Mouse (Mus musculus): ENCODE data around the gene Btbd1.
A peak's percentile ranks its signal among the peaks of the same experiment; 100 is the strongest.
"Not testable (repeated sequence)": the region's sequence is repeated elsewhere in the genome, so short reads cannot be mapped to it uniquely, and the experiment has no call there.

Gene Btbd1

DNA sequence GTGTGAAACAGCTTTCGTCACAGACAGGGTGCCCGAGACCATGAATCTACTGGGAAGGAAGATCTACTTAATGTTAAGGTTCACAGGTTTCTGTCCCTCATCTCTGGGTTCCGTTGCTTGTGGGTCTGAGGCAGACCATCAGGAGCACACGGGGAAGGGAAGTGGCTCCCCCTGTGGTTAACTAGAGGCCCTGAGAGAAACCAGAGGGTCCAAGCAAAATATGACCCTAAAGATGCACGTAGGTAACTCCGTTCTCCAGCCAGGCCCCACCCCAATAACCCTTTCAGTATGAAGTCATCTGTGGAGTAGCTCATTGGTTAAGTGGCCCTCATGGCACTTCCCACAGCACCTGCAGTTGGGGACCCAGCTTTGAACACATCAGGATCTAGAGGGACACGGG is 20.4 kb upstream of the Btbd1 start:
- no peak for DNase-seq (ENCODE audit: low spot score)

DNA sequence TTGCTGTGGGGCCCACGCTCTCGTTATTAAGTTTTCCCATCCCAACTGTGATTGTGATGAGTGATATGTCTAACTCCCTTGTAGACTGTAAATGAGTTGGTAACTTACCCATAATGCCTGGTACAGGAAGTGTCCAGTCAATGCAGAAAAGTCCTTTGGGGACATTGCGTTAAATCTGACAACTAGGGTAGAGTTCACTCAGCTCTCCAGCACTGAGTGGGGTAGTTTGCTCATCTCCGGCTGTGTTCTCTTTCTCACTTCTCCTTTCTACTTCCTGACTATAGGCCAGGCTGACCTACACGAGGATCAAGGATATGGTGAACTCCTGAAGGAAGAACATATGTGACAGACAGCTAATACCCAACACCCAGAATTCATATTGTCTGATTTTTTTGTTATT is 20.0 kb upstream of the Btbd1 start:
- DNase-seq (ENCODE audit: low spot score): no peak

DNA sequence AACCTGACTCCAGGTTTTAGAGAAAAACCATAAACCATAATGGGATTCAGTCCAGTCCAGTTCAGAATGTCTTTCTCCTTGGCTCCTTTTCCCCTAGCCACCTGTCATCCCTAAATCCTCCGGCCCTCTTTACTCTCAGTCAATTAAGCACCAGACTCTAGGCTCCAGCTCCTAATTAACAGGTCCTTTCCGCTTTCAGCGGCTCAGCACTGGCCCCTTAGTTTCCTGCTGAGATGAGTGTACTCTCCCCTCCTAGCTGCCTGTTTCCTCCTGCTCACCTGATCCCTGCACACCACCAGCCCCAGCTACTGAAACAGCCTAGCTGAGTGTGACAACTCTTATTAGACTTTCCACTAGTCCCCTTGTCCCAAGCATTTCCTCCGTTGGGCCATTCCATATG is 18.5 kb upstream of the Btbd1 start:
- DNase-seq (ENCODE audit: low spot score): no peak

DNA sequence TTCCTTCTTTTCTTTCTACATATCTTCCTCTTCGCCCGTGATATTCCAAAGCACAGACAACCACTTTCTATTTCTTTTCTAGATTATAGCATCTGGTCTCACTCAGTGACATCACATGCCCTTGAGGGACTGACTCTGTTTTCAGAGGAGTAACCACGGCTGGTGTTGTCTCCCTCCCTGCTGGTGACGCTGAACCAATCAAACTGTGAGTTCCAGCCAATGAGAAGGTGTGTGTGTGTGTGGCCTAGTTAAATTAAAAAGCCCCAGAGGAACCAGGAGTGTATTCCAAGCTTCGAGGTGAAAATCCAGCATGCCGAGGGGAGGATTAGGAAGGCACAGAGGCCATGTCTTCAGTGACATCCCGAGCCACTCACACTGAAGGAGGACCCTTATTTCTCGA is 17.8 kb upstream of the Btbd1 start:
- DNase-seq (ENCODE audit: low spot score): no peak

DNA sequence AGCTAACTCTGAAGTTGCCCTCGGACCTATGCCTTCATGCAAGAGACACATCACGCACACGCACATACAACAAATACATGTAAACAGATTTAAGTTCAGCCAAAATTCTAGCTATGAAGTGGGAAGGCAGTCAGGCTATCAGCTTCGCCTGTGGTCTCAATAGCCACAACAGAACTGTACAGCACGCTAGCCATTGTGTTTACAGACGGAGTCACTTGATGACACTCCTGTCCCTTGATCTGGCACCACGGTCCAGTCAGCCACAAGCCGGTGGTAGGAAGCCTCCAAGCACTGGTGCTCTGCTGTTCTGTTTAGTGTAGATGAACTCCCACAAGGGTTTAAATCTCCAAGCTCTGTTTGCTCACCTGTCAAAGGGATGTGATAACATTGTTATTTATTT is 16.8 kb upstream of the Btbd1 start:
- DNase-seq (ENCODE audit: low spot score): no peak

DNA sequence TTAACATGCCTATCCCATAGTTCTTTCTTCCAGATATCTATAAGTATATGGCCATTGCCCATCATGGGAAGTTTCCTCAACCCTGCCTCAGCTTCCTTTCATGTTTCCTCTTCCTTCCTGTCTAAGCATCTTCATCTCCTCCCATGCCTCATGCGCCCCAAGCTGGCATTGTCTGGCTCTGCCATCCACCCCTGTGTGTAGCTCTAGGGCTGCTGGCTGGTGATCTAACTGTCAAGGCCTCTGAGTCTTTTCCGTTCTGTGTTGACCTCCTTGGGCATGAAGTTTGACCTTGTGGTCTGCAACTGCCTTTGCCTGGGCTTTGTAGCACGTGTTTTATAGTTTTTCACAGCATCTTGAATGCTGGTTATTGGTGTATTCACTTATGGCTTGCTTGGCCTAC is 16.1 kb upstream of the Btbd1 start:
- DNase-seq (ENCODE audit: low spot score): no peak

DNA sequence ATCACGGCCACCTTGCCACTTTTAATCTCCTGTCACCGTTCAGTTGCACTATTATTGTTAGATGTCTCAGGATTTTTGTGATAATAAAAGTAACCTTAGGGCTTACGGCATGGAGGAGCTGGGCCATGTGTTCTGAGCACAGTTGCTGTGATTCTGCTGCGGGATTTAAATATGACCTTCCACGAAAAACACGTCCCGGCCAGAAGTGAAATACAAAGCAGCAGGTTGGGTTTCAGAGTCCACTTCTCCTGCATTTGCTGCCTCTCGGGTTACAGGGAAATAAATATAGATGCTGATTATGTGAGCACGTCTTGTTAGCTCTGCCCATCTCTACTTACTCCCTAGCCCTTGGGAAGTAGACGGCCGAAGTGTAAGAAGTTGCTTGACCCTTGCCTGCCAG is 15.6 kb upstream of the Btbd1 start:
- DNase-seq (ENCODE audit: low spot score): no peak

DNA sequence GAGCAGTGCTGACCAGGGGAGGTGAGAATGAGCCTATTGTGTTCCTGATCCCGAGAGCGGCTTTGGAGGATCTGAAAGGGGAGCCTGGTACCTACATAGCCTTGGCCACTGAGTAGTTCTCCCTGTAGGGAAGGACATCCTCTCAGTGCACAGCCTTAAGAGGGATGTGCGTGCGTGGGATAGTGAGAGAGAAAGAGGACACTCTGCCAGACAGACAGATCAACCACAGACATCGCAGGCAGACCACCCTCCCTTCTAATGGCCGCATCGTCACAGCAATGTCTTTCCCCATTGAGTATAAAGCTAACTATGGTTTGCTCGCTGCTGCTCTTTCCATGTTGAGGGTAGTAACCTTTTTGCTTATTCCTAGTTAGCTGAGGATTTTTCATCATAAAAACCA is 14.7 kb upstream of the Btbd1 start:
- DNase-seq (ENCODE audit: low spot score): no peak

DNA sequence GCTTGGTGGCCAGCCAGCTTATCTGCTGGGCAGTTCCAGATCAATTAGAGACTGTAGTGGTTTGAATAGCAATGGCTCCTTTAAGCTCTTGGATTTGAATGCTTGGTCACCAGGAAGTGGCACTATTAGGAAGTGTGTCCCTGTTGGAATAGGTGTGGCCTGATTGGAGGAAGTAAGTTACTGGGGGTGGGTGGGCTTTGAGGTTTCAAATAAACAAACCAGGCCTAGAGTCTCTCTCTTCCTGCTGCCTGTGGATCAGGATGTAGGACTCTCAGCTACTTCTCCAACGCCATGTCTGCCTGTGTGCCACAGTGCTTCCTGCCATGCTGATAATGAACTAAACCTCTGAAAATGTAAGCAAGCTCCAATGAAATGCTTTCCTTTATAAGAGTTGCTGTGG is 13.8 kb upstream of the Btbd1 start:
- DNase-seq (ENCODE audit: low spot score): no peak

DNA sequence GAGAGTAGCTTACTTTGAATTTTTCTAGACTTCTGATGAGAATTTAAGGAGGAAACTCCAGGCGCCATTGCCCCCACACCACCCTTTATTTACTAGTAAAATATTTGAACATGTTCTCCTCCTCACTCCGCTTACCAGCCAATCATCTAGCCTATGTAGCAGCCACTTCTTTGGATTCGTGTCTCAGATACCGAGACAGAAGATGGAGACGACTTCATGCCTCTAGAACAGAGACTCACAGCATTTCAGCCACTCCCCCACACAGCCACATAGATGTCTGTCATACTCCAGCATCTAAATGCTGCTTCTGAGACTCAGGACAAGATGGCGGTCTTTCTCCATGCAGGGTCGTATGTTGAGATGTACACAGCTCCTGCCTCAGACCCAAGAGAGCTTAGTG is 12.9 kb upstream of the Btbd1 start:
- no peak for DNase-seq (ENCODE audit: low spot score)

DNA sequence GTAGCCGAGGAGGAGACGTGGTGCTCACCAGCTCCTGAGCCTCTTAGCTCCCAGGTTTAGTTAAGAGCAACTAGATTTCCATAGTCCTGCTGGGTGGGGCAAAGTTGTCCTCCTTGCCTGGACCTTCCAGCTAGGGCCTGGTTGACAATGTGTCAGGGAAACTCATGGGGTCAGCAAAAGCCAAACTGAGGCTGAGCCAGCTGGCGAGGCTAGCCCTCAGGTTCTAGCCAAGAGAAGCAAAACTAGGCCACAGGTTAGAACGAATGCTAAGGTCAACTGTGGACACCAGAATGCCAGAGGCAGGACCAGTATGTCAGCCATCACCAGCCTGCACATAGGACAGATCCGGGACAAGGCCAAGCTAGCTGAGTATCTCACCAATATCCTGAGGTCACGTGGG is 12.2 kb upstream of the Btbd1 start:
- DNase-seq (ENCODE audit: low spot score): no peak

DNA sequence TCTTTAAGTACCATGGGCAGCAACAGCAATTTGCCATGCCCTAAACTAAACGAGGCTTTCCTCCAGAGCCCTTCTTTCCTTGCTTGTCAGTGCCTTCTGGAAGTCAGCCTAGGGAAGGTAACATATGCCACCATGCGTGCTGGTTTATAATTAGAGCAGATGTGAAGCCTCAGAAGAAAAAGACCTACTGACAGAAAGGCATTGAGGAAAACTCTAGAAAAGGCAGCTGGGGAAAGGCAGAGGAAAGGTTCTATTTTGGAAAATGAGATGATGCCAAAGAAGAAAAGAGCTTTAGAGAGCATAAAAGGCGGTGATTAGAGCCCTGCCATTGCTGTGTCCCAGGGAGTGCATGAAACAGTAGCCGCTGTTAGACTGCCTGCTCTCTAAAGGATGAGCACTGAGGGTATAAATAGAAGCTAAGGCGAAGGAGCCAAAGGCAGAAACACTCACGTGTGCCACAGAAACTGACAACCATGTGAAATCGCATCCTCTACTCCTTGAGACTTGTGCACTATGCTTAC is 11.5 kb upstream of the Btbd1 start:
- no peak for DNase-seq (ENCODE audit: low spot score)

DNA sequence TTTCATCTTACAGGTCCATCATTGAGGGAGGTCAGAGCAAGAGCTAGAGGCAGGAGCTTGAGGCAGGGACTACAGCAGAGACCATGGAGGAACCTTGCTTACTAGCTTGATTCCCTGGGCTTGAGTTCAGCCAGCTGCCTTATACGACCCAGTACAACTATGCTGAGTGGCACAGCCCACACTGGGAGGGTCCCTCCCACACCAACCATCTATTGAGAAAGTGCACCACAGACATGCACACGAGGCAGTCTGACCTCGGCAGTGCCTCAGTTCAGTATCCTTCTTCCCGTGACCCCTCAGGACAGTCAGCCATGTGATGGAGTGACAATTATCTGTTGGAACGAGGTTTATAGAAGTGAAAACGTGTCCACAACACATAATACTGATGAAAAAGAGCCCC is 10.5 kb upstream of the Btbd1 start:
- DNase-seq (ENCODE audit: low spot score): no peak

DNA sequence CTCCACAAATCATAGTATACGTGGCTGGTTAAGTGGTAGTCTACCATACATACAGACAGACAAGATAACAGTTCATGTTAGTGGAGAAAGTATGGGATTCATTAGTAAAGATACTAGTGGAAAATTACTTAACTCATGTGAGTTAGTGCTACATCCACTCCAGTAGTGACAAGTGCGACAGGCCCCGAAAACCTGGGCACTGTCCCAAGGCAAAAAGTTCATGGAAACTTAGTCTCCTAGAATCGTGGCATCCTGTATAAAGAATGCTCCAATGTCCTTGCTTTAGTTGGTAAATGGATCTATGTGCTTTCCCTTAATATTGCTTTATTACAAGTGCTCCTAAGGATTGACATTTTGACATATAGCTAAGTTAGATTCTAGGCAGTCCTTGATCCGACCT is 8.5 kb upstream of the Btbd1 start:
- DNase-seq (ENCODE audit: low spot score): not testable (repeated sequence)

DNA sequence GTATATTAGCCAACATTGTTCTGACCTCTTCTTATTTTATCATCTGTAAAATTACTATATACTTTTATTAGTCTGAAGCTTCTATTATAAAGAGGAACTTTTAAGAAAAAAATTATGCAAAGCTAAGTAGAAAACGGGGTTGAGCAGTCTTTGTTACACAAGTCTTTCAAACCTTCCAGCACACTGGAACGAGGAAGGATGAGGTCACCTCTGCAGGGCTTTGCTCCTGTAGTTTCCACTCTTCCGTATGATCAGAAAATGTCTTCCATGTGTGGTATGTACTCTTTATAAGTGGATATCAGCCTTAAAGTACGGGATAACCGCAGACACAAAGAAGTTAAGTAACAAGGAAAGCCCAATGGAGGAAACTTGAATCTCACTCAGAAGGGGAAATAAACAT is 6.2 kb upstream of the Btbd1 start:
- no peak for DNase-seq (ENCODE audit: low spot score)

DNA sequence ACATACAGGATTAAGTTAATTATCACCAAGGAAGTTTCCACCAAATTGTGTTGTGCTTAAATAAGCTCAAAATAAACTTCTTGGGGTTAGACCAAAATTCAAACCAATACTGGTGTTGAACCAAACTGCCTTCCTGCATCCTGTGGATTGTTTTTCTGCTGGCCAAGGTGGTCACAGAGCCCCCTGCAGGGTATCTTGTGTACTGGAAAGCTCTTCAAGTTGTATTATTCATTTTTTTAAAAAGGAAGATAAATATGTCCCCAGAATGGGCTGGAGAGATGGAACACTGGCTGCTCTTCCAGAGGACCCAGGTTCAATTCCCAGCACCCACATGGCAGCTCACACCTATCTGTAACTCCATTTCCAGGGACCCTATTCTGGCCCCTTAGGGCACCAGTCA is 5.6 kb upstream of the Btbd1 start:
- no peak for DNase-seq (ENCODE audit: low spot score)

DNA sequence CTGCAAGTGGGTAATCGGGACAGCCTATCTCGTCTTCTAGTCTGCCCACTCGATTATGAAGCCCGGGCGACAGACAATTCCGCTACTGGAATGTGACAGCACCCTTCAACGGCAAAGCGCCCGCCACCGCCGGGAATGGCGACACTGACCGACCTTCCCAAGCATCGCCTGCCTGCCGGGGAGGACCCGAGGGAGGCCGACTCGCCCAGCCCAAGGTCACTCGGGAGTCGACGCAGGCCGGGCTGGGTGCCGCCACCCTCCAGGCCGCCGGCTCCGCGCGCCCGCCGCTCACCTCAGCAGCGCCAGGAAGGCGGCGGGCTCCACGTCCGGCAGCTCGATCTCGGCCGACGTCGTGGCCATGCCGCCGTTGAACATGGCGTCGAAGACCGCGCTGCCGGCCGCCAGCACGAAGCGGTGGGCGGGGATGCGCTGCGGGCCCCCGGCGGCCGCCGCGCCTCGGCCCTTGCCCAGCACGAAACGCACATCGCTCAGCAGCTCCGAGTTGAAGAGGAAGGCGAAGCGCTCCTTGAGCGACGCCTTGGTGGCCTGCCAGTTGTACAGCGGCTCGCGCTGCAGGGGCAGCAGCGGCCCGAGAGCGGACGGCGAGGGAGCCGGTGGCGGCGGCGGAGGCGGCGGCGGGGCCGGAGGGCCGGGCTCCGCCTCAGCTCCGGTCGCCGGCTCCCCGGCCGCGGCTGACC is 401 bp downstream of the Btbd1 start:
- DNase-seq (ENCODE audit: low spot score): peak; percentile 52

DNA sequence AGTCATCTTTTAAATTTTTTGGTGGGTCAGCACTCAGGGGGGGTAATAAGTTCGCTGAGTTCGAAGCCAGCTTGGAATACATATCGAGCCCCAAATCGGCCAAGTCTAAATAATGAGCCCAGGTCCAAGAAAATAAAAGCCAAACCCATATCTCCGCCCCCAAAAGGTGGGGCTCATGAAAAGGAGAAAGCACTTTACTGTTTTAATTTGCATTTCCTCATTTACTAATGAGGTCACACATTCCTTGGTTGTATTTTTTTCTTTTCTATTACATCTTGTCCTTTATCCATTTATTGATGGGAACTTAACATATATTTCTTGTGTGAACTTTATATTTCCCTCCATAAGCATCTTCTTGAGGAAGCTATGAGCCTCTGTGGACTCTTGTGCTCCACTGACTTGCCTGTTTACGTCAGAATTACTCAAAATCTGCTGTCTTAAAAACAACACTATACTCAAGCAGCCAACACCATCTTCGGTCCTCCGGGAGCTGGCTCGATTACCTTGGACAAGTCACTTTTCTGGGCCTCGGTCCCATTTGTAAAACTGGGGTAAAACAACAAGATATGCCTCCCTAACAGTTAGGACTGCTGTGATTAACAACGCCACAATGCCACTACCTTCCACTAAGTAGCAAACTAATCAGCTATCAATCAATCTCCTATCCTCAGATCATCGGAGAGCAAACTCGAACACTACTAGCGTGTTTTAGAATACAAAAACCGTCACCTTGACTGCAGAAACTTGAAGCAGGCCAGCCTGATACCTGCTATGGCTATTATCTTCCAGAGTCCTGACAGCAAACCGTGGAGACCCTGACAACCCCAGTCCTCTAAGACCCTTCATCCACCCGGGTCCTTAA is 1.2 kb downstream of the Btbd1 start:
- DNase-seq (ENCODE audit: low spot score): no peak

DNA sequence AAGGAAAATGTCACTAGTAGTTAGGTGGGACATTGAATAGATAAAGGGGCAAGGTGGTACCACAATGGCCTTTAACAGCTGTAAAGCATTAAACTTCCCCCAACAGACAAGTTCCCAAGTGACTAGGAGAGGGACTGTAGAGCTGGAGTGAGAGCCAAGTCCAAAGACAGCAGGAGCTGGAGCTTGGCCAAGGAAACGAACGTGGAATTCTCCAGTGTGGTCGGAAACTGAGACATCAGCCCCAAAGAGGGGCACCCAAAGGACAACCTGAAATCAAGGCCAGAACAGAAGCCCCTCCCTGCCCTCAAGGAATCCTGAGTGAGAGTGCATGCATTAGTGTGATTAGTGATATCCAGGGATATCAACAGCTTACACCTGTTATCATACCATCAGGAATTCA is 3.9 kb downstream of the Btbd1 start:
- no peak for DNase-seq (ENCODE audit: low spot score)

DNA sequence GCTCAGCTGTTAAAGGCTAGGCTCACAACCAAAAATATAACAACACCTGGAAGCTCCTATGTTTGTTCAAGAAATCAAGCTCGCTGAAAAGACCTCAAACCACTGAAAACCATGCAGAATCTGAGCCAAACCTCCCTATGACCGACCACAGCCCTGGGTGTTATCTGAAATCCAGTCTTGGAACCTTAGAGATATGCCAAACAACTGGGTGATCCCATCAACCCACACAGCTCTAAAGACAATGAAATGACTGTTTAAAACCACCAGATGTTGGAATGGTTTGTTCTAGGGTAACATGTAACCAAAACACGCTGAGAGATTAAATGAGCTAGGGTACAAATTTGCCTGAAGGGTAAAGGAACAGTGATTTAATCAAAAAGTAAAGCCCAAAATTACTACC is 4.3 kb downstream of the Btbd1 start:
- no peak for DNase-seq (ENCODE audit: low spot score)

DNA sequence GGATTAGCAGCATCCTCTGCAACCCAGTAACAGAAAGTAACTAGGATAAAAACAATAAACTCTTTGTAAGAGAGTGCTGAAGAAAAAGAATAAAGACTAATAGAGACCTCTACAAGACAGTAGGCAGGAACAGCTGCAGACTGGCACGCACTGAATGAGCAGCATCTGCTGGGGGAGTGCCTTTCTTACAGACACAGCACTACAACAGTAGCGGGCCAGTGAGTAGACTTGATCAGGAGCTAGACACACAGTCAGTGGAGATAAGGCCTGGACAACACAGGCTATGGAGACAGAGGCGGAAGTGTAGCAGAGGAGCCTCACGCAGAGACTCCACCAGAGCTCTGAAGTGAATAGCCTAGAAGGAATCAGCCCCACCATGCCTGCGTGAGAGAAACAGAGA is 23.2 kb downstream of the Btbd1 start:
- no peak for DNase-seq (ENCODE audit: low spot score)

DNA sequence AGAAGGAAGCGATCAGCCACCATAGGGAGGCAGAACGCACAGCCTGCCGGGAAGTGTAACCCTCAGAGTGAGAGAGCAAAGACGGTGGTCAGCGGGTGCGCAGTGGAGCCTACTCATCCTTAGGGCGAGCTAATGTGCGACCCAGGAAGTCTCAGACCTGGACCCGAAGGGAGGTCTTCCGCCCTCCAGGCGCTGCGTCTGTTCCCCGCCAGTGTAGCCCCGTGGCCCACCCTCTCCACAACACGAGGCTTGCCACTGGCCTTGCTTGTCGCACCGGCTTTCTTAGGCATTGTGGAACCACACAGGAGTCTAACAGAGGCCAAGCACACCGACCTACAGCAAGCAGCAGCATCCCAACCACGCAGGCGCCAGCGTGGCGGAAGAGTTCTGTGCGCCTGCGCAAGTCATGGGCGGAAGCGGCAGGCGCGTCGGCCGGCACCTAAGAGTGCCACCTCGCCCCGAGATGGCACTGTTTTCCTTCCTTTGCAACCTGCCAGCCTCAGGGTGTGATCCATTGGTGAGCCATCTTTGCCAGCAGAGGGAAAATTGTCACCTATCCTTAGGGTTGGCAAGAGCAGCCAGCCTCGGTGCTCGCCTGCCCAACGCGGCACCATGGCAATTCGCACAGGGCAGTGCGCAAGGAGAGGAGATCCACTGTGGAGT is 40.0 kb downstream of the Btbd1 start, which contains the start of gene 3110040N11Rik:
3110040N11Rik (minus strand) TSS at position 384 of the 663 bp plus-strand sequence.
- DNase-seq (ENCODE audit: low spot score): peak; percentile 81

DNA sequence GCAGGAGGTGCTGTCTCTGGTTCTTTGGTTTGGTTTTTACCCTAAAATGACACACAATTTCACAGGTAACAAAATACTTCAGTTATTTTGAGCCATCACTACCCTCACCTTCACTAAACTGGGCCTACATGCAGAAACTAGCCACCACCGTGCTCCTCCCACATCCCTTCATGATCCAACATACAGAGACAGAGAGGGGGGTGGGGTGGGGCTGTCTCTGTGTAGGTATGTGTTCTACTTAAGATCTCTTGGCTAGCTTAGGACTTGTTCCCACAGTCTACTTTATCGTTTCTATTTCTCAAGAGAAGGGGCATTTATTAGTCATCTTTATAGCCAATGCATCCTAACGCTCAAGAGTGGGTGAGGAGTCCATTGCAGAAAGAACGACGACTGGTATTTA is 40.7 kb downstream of the Btbd1 start:
- no peak for DNase-seq (ENCODE audit: low spot score)
